Mouse (Mus musculus) MEL (cell line): Measurements from ENCODE around the gene Accsl.

Experiments
- CTCF ChIP-seq, 3 experiments: IDR thresholded peaks in 2 of 3; conservative IDR thresholded peaks in 1 of 3; 2 replicates each; pipeline ENCODE4 v1.5.1; 2011 to 2012; ENCODE audit warnings: low read length in 3 of 3, low read depth in 2 of 3, mild to moderate bottlenecking in 2 of 3, improper control_type of control experiment in 1 of 3, inconsistent platforms in 1 of 3, mixed read lengths in 1 of 3, moderate library complexity in 1 of 3; ENCODE audit not compliant: control insufficient read depth in 1 of 3, insufficient read depth in 1 of 3, poor library complexity in 1 of 3, severe bottlenecking in 1 of 3
- ELF1 ChIP-seq: IDR thresholded peaks from 2 replicates; pipeline ENCODE4 v1.6.1; 2014; ENCODE audit warnings: low read depth, mild to moderate bottlenecking, inconsistent platforms, low read length, improper control_type of control experiment, moderate library complexity
- EP300 ChIP-seq, 2 experiments: IDR thresholded peaks; 2 replicates each; pipeline ENCODE4 v1.6.1; 2011; ENCODE audit warnings: improper control_type of control experiment in 2 of 2, low read length in 2 of 2, low read depth in 1 of 2, mild to moderate bottlenecking in 1 of 2
- HCFC1 ChIP-seq: IDR thresholded peaks from 2 replicates; pipeline ENCODE4 v1.6.1; 2012; ENCODE audit warnings: low read depth, mild to moderate bottlenecking, inconsistent platforms, low read length, improper control_type of control experiment, moderate library complexity
- MAX ChIP-seq: IDR thresholded peaks from 2 replicates; pipeline ENCODE4 v1.6.1; 2011; ENCODE audit warnings: low read length, improper control_type of control experiment
- POLR2A ChIP-seq, 2 experiments: IDR thresholded peaks; 2 replicates each; pipeline ENCODE4 v1.6.1; 2011 to 2012; ENCODE audit warnings: low read length in 2 of 2, mild to moderate bottlenecking in 2 of 2, control low read depth in 1 of 2, improper control_type of control experiment in 1 of 2, low read depth in 1 of 2, moderate library complexity in 1 of 2; ENCODE audit not compliant: control insufficient read depth in 1 of 2, insufficient read depth in 1 of 2, poor library complexity in 1 of 2
- POLR2AphosphoS5 ChIP-seq: IDR thresholded peaks from 2 replicates; pipeline ENCODE4 v1.6.1; 2012; ENCODE audit warnings: low read depth, borderline replicate concordance, mild to moderate bottlenecking, inconsistent platforms, low read length, moderate library complexity, mixed read lengths
- SMC3 ChIP-seq: IDR thresholded peaks from 2 replicates; pipeline ENCODE4 v1.6.1; 2011; ENCODE audit warnings: low read depth, low read length, improper control_type of control experiment
- USF1 ChIP-seq: IDR thresholded peaks from 2 replicates; pipeline ENCODE4 v1.6.1; 2014; ENCODE audit warnings: low read depth, mild to moderate bottlenecking, inconsistent platforms, low read length, improper control_type of control experiment, moderate library complexity
- ZKSCAN1 ChIP-seq: IDR thresholded peaks from 2 replicates; pipeline ENCODE4 v1.6.1; 2012; ENCODE audit warnings: low read depth, mild to moderate bottlenecking, inconsistent platforms, low read length, improper control_type of control experiment, moderate library complexity

- TF ChIP-seq POLR2A (IDR thresholded peaks at IDR 0.05; ENCODE audit: control insufficient read depth in 1 of 2, insufficient read depth in 1 of 2, low read depth in 1 of 2, low read length in 2 of 2, poor library complexity in 1 of 2), result no peak
- TF ChIP-seq EP300 (IDR thresholded peaks at IDR 0.05; ENCODE audit: low read depth in 1 of 2, low read length in 2 of 2), result no peak
- no peak for TF ChIP-seq ELF1
- TF ChIP-seq SMC3, result no peak
- no peak for TF ChIP-seq ZKSCAN1
- TF ChIP-seq MAX, result no peak
- no peak for TF ChIP-seq USF1
- TF ChIP-seq CTCF (IDR thresholded peaks at IDR 0.05 in 2 of 3, conservative IDR thresholded peaks at IDR 0.05 in 1 of 3; ENCODE audit: control insufficient read depth in 1 of 3, insufficient read depth in 1 of 3, low read depth in 2 of 3, low read length in 3 of 3, poor library complexity in 1 of 3, severe bottlenecking in 1 of 3), result no peak
- no peak for TF ChIP-seq HCFC1
- TF ChIP-seq POLR2AphosphoS5, result no peak
Observed at GRCm38 (mm10) chr2:93873449-93874226, 4.7 kb upstream of the Accsl start.
